Mouse (Mus musculus) left cerebral cortex, adult 11 months (tissue): Measurements from ENCODE around the gene Celf5.

Source experiments
- DNase-seq: peaks from one replicate; pipeline ENCODE4 v3.0.0; 2022; ENCODE audit warnings: low spot score

Celf5 gene

DNA sequence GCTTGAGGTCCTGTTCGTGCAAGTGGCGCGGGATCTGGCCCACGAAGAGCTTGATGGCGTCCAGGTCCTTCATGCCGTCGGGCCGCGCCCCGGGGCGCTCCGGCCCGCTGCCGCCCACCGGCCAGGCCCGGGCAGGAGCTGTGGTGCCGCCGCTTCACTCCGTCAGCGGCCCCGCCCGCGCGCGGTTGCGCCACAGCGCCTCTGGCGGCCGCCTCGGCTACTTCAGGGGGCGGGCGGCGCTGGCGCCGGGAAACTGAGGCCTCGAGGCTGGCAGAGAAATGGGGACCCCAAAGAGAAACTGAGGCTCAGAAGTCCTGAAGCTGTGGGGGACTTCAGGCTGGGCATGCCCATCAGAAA is at the start of gene Celf5:
TSS of gene Celf5 (minus strand) at position 177 of the 357 bp plus-strand sequence.
- no peak for DNase-seq

DNA sequence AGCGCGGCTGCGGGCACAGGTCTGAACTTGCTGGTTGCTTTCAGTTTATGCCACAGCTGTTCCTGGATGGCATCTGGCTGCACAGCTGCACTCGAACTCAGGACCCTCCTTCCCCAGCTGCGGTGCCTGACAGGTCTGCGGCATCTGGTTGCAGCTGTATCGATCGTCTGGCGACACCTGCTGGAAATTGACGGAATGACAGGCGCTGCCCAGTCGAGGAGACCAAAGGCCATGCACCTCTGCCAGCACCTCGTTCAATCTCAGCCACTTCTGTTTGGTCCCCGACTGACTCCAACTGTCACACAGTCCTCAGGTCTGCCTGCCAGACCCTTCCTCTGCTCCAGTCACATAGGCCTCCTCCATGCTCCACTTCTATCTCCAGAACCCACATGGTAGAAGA is 44.3 kb upstream of the Celf5 start:
- peak; percentile 60 for DNase-seq

DNA sequence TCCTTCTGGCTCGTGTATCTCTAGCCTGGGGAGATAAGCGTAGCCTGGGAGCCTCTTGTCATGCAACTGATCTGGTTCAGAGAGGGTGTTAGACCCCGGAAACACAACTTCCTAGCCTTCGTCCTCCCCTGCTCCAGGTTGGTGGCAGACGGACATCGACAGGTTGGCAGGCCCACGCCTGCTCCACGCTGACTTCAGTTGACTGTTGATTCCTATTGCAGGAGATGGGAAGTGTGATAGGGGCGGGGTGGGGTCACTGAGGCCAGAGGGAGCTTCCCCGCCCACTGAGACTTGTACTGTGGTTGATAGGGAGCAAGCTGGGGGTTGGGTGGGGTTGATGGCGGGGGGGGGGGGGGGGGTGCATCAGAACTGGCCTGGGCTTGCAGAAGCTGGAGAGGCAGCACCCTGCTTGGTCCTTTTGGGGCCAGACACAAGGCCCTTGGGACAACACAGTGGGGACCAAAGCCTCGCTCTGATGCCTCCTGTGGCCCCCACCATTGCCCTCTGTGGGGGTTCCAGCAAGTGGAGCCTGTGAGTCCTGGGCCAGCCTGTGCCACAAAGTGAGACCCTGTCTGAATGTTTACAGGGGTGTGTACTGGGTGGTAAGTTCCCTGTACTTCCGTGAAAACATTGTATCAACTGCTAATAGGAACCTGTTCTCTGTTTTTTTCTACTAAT is 42.6 kb upstream of the Celf5 start:
- DNase-seq = no peak

DNA sequence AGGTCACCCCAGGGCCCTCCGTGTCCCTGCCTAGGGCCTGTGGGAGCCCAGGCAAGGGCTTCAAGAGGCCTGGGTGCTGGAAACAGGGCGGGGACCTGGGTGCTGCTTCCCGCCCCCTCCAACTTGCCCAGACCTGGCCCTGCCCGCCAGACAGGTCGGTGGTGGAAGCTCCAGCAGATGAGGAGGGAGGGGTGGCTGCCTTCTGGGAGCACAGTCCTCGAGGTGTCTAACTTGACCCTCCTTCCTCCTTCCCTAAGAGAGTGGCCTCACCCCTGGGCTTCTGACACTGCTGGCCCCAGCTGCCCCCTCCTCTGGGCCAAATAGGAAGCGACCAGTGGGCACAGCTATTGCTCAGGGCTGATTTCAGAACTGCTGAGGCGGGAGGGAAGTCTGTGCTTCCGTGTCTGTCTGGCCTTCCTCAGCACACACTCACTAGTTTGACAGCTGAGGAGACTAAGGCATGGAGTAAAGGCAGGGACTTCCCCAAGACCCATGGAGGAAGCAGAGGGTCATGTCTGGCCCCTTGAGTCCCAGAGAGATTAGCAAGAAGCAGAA is 41.6 kb upstream of the Celf5 start, which contains the start of gene Gna15:
TSS of gene Gna15 (minus strand) at position 175 of the 555 bp plus-strand sequence.
- DNase-seq = no peak

DNA sequence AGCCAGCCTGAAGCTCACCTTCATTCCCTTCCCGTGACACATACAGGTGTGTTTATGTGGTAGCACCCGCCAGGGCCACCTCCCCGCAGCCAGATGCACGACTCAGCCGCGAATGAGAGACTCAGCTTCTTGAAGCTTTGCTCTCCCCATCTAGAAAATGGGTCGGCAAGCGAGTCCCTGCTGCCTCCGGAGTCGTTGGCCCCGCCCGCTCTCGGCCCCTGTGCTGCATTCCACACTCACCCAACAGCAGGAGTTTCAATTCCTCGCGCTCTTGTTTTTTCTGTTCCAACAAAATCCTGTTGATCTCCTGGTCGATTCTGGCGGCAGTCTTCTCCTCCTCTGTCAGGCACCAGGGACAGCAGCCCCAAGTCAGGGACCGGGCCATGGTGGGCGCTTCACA is 41.1 kb upstream of the Celf5 start:
- no peak for DNase-seq

DNA sequence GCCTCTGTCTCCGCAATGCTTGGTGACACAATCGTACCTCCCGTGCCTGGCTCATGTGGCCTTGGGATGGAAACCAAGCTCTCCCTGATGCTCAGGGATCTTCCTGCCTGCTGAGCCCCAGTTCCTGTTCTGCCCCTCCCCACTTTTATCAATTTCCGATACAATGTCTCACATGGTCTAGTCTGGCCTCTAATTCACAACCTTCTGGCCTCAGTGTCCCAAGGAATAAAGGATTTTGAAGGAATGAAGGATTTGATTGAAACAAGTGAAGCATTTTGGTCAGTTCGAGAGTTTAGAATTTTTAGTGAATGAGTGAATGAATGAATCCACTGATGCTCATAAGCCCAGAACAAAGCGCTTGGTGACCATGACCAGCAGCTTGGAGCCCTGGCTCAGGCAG is 40.6 kb upstream of the Celf5 start:
- DNase-seq = no peak

DNA sequence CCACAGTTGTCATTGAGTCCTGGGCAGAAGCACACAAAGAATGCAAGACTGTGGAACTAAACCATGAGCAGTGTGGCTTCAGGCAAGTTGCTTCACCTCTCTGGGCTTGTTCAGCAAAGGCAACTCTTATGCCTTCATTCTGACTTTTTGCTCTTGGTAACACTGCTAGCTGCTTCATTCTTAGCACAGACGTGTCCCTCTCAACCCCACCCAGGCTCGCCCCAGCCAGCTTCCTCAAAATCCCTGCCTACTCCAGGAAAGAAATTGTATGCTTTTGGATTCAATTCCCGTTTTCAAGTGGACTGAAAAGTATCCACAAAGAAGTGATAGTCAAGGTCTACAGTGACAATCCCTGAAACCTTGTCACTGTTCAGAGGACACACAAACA is 37.5 kb upstream of the Celf5 start:
- DNase-seq = no peak

DNA sequence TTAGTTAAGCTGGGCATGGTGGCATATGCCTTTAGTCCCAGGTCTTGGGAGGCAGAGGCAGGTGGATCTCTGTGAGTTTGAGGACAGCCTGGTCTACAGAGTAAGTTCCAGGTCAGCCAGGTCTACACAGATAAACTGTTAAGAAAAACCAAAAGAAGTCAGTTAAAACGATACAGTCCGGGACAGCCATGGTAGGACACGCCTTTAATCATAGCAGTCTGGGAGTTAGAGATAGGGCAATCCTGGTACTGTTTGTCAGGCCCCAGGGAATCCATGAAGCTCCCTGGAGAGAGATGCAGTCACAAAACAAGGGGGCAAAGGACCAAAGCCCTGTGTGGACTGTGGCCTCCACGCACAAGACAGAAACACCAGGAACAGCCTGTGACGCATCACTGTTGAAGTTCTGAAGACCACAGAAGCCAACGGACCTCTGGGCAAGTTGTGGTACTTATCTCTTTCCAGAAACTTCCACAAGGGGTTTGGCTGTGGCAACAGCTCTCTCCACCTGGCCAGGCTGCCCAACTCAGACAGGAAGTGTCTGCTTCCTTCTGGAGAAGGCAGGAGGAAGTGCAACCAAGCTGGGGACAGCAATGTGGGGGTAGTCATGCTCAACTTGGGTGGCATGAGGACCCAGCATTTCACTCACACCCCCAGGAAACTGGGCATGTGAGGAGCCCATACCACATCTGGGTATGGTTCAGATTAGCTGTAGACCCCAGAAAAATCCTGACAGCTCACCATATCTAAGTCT is 36.9 kb upstream of the Celf5 start:
- DNase-seq = no peak

DNA sequence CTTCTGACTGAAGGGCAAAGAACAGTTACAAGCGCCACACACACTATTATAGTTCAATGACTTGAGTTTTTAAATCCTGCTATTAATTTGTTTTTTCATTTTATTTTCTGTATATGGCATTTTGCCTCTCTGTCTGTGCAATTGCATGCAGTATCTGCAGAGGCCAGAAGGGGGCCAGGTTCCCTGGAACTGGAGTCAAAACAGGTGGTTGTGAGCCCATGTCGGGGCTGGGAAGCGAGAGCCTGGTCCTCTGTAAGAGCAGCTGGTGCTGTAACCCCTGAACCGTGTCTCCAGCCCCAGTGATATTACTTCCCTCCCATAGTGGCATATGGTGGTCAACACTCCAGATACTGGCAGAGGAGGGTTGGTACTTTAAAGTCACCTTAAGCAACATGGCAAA is 36.0 kb upstream of the Celf5 start:
- DNase-seq = no peak

DNA sequence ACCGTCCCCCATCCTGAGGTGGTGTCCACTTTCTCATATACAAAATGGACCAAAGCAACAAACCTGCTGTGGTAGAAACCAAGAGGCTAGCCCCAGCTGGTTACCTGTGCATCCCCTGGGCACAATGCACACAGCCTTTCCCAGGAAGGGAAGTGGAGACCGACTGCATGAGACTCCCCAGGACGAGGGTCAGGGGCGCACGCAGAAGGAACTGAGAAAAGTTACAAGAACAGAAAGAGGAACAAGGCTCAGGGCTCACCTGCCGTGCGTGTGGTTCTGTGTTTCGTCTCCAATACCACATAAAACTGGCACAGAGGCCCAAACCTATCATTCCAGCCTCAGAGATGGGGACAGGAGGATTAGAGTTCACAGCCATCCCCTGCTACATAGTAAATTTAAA is 34.7 kb upstream of the Celf5 start:
- no peak for DNase-seq

DNA sequence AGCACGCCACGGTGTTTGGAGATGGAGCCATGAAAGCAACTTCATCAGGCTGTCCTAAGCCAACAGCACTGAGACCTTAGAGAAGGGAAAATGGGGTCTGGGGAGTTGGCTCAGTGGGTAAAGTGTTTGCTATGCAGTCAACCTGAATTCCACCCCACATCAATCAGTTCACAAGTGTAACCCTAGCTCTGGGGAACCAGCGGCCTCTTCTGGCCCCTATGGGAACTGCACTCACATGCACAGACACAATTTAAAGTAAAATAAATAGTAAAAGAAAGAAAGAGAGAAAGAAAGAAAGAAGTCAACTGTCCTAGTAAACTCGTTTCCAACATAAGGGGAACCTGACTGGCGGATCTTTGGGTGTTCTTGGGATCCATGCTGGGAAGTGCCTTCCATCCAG is 31.3 kb upstream of the Celf5 start:
- no peak for DNase-seq

DNA sequence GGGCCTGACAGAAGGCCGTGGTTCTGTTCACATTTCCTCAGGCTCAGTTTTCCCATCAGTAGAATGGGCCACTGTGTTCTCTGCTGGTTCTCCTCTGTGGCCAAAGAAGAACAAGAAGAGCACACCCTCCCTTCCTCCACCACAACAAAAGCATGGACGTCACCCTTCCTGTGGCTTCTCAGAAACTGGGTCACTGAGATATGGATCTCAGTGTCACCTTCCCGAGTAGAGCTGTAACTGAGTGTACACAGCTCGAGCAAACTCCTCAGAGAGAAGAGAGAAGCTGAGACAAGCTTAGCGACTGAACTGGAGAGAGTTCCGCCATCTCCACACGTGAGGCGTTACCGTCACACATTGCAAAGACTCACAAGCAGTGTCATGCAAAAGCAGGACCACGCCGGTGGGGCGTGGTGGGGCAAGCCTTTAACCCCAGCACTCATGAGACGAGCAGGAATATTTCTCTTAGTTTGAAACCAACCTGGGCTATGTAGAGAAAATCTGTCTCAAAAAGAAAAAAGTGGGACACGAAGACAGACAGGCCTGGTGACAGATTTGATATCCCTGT is 27.8 kb upstream of the Celf5 start:
- no peak for DNase-seq

DNA sequence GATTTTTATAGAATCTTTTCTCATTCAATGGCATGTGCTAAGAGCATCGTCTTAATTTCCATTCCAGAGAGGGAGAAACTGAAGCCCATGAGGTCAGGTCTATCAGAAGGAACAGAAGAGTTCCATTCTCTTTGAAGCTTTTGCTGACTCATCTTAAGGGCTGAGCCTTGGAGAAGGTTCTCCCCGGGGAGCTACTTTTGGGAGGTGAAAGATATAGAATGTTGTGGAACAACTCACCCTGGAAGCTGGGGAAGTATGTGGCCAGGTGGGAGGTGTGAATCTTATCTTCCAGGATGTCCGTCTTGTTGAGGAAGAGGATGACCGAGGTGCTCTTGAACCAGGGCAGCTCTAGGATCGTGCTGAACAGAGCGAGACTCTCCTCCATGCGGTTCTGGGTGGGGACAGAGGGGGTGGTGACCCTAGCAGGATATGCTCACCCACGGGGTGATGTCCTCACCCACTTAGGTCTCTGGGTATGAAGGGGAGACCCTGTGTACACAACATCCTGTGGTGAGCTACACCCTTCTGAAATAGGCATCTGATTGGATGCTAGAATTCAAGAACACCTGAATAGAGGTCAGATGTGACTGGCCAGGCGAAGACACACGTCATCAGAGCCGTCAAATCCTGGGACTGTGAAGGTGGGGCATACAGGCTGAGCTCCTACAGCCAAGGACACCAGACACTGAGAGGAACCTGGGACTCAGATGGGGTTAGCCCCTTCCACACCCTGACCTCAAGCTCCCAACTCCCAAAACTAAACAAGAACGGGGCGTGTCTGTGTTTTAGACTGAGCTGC is 25.4 kb upstream of the Celf5 start:
- DNase-seq = no peak

DNA sequence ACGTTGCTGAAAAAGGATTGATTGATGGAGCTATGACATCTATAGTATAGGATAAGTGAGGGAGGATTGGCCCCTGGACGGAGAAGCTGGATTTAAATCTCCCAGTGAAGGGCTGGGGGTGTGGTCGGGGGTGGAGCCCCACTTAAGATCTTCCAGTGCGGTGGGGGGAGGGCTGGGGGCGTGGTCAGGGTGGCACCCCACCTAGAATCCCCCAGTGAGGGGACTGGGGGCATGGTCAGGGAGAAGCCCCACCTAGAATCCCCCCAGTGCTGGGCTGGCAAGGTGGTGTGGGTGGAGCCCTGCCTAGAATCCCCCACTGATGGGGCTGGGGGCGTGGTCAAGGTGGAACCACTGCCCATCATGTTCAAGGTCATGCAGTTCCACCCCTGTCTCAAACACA is 24.6 kb upstream of the Celf5 start:
- DNase-seq = no peak

DNA sequence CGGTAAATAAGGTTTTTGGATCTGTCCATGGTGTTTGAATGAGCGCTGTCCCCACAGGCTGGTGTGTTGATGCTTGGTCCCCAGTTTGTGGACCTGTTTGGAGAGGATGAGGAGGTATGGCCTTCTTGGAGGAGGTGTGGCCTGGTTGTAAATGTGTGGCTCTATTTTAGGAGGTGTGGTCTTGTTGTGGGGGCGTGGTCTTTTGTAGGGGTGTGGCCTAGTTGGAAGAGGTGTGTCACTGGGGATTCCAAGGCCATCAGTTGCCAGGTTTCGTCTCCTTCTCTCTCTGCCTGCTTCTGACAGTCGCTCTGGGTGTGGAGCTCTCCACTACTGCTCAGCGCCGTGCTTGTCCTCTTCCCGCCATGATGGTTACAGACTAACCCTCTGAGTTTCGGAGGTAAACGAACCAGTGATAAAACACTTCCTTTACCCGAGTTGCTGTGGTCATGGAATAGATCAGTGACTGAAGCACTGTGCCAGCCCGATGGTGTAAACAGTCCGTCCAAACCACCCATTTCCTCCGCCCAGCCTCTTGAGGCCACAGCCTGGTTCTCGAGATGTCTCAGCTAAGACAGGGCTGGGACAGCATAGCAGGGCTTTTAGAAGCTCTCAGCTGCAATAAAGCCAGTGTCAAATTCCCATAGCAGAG is 22.6 kb upstream of the Celf5 start:
- DNase-seq = no peak

DNA sequence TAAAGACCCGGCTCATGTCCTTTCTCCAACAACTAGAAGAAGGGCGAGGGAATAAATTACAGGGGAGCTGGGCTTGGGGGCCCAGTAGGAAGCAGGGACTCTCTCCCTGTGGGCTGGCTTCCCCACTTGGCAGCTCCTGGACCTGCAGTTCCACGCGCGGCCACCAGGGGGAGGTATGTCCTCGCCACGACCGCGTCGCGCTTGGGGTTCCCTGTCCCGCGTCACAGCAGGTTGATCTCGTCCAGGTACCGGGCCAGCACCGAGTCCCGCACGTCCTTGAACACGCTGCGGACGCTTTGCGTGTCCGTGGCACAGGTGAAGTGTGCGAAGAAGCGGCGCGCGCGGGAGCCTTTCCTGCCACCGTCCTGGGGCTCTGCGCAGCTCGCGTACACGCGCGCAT is 20.1 kb upstream of the Celf5 start:
- DNase-seq = peak; percentile 72

DNA sequence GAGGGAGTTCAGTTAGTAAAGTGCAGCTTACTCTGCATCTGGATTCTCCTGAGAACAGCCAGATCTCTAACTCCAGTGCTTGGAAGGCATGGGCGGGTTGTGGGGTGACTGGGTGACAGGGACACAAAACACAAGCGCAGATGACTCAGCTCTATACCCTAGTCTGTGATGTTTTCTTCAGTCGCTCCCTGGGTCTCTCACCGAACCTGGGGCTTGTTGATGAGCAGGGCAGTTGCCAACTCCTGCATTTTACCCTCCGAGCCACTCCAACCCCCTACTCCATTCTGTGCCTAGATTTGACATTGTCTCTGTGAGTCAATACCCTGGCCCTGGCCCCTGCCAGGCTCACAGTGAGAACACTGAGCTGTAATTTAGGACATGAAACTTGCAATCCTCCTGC is 19.4 kb upstream of the Celf5 start:
- no peak for DNase-seq

DNA sequence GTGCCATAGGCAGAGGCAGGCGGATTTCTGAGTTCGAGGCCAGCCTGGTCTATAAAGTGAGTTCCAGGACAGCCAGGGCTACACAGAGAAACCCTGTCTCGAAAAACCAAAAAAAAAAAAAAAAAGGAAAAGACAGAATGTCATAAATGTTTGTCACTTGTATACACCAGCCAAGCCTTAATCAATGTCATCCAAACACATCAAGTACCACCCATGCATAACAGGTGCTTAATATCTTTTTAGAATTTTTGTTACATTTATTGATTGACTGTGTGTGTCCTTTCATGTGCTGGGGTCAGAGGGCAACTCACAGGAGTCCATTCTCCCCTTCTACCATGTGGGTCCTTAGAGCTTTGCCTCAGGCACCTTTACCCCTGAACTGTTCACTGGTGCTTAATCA is 17.5 kb upstream of the Celf5 start, which contains the start of gene S1pr4:
TSS of gene S1pr4 (minus strand) at position 101 of the 400 bp plus-strand sequence.
- DNase-seq = no peak

DNA sequence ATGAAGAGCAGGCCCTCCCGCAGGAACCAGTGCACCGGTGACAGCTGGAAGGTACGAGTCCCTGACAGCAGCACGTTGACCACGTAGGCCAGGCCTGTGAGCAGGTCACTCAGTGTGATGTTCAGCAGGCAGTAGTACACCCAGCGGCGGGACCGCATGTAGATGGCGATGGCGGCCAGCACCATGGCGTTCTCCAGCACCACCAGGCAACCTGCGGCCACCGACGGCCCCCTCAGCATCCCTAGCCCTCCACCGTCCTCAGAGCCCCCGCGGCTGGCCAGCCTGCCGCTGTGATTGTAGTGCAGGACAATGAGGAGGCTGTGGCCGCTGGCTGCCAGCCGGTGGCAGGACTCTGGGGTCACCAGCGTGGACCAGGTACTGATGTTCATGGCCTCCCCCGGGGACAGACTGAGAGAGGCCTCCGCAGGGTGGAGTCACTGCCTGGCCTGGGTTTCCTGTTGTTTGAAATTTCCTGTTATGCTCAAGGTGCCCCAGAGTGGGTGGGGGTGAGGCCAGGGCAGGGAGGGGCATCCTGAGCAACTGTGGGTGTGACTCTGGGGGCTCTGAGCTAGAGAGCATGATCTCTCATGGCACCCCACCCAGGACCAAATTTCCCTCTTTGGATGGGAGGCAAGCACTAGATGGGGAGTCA is 16.9 kb upstream of the Celf5 start:
- DNase-seq = no peak

DNA sequence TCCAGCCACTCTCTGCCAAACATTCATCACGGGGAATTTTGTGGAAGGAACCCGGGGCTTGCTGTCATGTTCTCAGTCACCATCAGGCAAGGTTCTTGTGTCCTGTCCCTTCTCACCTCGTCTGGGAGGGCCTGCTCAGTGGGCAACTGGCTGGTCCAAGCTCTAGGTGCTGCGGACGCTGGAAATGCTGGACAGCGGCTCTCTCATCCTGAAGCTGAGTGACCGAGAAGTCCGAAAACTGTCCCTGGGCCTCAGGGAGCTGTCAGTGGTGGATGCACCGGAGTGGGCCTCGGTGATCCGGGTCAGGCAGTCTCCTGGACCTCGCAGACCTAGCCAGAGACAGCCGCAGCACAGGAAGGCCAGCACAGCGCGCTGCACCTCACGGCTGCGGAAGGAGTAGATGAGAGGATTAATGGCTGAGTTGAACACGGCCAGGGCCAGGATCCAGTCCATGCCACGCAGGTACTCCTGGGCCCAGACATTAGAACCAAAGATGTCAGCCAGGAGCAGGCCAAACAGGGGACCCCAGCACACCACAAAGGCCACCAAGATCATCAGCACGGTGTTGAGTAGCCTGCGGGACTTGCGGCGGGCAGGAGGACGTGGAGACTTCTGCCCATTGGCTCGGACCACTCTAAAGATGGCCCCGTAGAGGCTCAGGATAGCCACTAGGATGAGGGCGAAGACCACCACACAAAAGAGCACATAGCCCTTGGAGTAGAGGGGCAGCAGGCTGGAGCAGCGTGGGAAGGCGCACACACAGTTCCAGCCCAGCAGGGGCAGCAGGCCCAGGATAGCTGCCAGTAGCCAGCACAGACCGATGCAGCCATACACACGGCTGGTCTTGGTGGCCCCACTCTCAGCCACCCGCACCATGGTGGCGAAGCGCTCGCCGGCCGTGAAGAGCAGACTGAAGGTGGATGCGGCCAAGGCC is 16.1 kb upstream of the Celf5 start:
- no peak for DNase-seq
